Comparison of ENCODE assay signal across 23 mouse cellular contexts in genomic region chr1:80739472-80739871, GRCm38 (mm10).
"Had no signal": no experiment of that assay in that cellular context is flagged by ENCODE, and none has a peak within 500 bp of the region (broad histone marks: within the 10 kb centered on the region; RNA-seq: fewer than 3 reads in every experiment).

No protein-coding gene starts in this region.

- H3K4me3 ChIP-seq: hindbrain, embryonic 13.5 days; hindbrain, embryonic 15.5 days; kidney, embryonic 15.5 days; limb, embryonic 13.5 days; limb, embryonic 15.5 days; liver, embryonic 12.5 days had no signal

- H3K27me3 ChIP-seq: hindbrain, embryonic 13.5 days; hindbrain, embryonic 15.5 days; kidney, embryonic 15.5 days; limb, embryonic 13.5 days; limb, embryonic 15.5 days; liver, embryonic 12.5 days had no signal

- H3K9me3 ChIP-seq: hindbrain, embryonic 13.5 days; hindbrain, embryonic 15.5 days; kidney, embryonic 15.5 days; limb, embryonic 13.5 days; limb, embryonic 15.5 days; liver, embryonic 12.5 days had no signal

- H3K36me3 ChIP-seq: hindbrain, embryonic 13.5 days; hindbrain, embryonic 15.5 days; kidney, embryonic 15.5 days; limb, embryonic 13.5 days; limb, embryonic 15.5 days; liver, embryonic 12.5 days had no signal

- H3K4me2 ChIP-seq: hindbrain, embryonic 13.5 days; hindbrain, embryonic 15.5 days; kidney, embryonic 15.5 days; limb, embryonic 13.5 days; limb, embryonic 15.5 days; liver, embryonic 12.5 days had no signal

- H3K4me1 ChIP-seq: hindbrain, embryonic 13.5 days; hindbrain, embryonic 15.5 days; kidney, embryonic 15.5 days; limb, embryonic 13.5 days; limb, embryonic 15.5 days; liver, embryonic 12.5 days had no signal

- H3K27ac ChIP-seq: hindbrain, embryonic 13.5 days; hindbrain, embryonic 15.5 days; hindbrain, postnatal 0 days; kidney, embryonic 15.5 days; kidney, postnatal 0 days; limb, embryonic 13.5 days; limb, embryonic 15.5 days; liver, embryonic 12.5 days; liver, embryonic 14.5 days had no signal

- ATAC-seq: forebrain, postnatal 0 days; hindbrain, postnatal 0 days; intestine, embryonic 16.5 days; liver, embryonic 12.5 days had no signal

- H3K9ac ChIP-seq: forebrain, postnatal 0 days; hindbrain, embryonic 13.5 days; hindbrain, embryonic 15.5 days; kidney, embryonic 15.5 days; limb, embryonic 13.5 days; limb, embryonic 15.5 days; liver, embryonic 12.5 days; liver, embryonic 14.5 days had no signal

- DNase-seq: forebrain, postnatal 0 days; gastrocnemius, postnatal 14 days; gastrocnemius, postnatal 36 days; heart, adult 11 months; kidney, adult 11 months; kidney, adult 2 months; kidney, adult 9 months; kidney, postnatal 14 days; kidney, postnatal 36 days; layer of hippocampus, adult 9-11 months; layer of hippocampus, postnatal 36 days; left cerebral cortex, postnatal 4 days; lung, adult 18-20 months had no signal
